Mouse (Mus musculus): ENCODE results near the gene Fgfr2.

Gene Fgfr2

DNA sequence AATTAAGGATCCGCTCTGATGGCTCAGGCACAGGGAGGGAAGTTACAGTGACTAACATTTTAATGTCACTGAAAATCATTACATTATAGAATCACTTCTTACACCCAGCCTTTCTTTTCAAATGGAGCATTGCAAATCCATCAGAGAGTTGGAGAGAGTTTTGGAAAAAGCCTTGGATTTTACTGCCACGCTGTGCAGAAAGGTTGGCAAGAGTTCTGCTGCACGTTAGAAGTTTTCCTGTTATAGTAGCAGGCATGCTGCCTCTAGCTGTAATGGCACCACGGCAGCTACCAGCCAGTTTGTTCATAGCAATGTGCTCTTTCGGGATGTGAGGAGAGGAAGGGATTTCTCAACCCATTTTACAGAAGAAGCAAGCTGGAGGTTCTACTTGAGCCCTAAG lies 948.4 kb downstream of the Fgfr2 start:
- DNase-seq (ENCODE audit: low spot score in 2 of 2), result no peak

DNA sequence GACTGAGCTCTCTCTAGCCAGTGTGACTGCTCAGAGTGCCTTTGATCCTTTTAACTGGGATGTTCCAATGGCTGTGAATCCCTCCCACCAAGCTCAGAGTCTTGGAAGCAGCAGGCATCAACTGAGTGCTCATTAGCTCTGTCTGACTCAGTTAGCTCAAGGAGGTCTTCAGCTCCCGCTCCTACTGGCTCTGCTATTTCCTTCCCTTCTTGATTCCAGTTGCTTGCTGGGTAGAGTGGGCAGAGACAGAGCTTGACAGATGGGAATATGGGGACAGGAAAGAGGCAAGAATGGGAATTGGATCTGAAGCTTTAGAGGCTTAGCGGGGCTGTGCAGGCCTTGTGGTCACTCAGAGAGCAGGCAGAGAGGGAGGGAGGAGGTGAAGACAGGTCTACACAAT lies 948.9 kb downstream of the Fgfr2 start:
- DNase-seq (ENCODE audit: low spot score in 2 of 2), result no peak

- DNase-seq (ENCODE audit: low spot score in 2 of 2), result no peak
These were observed 950.9 kb downstream of the Fgfr2 start for GRCm38 (mm10) chr7:132172220-132172619.

DNA sequence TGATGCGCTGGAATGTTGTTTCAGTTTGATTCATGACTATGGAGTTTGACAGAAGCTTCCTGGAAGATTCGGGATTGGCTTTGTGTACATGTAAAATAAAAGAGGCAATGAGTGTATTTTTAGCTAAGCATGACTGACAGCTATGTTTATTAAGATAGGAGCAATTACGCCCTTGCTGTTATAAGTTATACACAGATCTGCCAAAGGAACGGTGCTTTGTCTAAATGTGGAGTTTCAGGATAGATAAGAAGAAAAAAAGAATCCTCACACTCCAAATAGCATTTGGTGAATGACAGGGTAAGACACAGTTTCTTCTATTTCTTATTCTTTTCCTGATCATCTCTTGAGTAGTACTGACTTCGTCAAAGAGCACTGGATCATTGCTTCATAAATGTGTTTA lies 951.4 kb downstream of the Fgfr2 start:
- no peak for DNase-seq (ENCODE audit: low spot score in 2 of 2)

DNA sequence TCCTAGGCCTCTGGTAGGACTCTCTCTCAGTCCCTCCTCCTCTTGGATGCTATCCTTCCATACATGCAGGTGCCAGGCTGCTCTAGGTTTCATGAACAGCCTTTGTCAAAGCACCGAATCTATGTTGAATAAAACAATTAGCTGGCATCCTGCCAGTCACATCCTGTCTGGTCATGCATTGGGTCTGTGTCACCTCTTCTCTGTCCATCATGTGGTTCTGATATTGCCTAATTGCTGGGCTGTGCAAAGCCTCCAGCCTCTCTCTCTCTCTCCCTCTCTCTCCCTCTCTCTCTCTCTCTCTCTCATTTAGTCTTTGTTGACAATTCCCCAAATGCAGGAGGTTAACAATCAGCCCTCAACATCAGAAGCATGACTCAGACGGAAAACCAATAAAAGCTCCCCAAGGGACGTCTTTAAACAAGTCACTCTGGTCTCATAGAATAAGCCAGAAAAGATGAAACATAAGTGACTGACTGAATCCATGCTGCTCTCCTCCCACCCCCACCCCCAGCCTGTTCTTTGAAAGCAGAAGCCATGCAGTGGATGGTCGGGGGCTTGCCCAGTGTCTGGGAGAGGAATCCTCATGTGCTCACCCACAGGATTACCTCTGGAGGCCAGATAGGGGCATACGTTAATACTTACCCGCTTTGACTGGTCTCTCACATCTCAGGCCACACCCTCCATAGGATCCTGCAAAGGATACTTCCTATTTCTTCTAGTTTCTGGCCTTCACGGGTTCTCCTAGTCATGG lies 953.6 kb downstream of the Fgfr2 start:
- no peak for DNase-seq (ENCODE audit: low spot score in 2 of 2)

DNA sequence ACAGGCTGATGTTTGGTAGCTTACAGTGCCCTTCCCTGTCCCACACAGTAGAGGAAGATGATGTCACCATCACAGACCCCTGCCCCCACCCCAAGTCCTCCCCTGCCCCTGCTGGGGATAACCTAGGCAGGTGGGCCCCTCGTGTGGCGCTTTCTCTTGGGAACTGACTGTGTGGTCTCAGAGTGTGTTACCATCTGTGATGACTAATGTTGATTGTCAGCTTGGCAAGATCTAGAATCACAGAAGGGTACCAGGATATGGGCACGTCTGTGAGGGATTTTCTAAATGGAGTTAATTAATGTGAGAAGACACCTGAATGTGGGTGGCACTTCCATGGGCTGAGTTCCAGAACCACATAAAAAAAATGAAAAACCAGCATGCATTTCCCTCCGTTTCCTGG lies 955.9 kb downstream of the Fgfr2 start:
- DNase-seq (ENCODE audit: low spot score in 2 of 2), result no peak

DNA sequence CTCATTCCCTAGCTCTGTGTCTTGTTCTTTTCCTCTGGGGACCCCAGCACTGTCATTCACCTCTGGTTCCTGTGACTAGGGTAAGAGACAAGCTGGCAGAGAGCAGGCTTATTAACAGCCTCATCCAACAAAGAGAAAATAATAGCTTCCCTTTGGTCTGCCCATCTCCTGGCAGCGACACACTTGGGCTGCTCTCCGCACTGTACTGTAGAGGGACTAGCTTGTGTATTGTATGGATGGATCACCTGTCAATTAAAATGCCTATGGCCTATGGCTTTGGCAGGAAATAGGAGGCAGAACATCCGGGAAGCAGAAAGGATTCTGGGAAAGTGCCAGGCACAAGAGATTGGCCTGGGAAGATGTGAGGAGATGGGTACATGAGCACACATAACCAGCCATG lies 960.9 kb downstream of the Fgfr2 start:
- DNase-seq (ENCODE audit: low spot score in 2 of 2), result no peak

DNA sequence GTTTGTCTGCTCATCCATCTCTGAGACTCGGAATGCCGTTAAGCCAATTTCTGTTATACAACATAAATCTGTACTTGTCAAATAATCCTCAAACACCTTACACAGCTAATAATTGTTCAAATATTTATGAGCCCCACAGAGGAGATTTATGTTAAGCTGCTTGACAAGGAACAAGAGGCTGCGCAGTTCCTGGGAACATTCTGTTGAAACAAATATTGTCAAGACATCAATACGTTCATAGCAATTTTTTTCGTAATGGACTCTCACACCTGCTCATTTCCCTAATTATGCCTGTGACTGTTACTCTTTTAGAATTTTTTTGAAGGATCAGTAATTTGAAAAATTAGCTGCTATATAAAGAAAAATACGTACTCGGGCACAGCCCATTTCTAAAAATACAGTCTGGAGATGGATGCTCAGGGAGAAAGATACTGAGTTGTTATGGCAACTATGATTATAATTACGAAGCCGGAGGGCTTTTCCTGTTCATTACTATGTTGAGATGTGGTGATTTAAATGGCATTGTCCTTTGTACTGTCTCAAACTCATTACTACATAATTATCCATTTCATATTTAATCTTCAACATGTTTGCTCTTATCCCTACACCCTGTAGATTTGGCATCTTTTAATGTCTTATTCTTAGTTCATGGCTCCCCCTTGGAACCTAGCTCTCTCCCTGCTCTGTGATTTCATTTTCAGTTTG lies 964.7 kb downstream of the Fgfr2 start:
- DNase-seq (ENCODE audit: low spot score in 2 of 2), result no peak

DNA sequence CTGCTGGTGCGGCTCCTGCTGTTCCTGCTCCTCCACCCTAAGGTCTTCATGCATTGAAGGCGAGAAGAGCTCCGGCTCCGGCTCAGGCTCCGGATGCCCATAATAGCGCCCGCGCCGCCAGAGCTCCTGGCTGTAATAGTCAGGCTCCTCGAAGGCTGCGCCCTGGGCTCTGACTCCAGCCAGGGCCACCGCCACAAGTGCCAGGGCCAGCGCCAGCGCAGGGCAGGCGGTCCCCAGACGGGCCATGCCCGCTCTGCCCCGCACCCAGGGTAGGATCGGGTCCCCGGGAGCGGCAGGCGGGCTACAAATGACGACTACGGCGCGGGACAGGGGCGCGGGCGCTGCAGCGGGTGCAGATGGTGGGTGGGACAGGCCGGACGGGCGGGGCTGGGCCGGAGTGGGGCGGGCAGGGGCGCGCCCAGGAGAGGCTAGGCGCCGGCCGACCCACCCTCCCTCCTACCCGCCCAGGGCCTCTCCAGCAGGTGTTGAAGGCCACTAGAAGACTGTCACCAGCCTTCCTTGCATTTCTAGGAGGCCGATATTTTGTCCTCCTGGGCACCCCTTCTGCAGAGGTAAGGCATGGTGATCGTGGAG lies 968.7 kb downstream of the Fgfr2 start, which contains the start of gene Cpxm2:
Gene Cpxm2, minus strand, starts transcription at position 372 of the 594 bp plus-strand sequence.
- no peak for DNase-seq (ENCODE audit: low spot score in 2 of 2)

DNA sequence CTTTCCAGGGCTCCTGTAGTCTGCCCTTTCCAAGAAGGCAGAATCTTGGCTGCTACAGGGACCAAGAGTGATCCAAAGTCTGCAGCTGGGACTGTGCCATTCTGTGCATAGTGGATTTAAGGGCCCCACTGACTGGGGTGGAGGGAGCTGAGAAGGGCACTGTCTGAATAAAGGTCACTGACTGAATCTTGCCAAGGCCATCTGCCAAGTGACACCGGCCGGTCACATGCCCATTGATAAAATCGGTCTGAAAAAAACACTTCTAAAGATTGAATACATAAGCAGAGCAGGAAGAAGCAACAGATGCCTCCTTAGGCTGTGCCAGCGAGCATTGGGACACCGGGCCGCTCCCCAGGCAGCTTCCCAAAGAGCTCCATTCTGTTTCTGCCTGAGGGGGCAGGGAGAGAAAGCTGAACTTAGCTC lies 969.4 kb downstream of the Fgfr2 start:
- DNase-seq (ENCODE audit: low spot score in 2 of 2), result no peak

- no peak for DNase-seq (ENCODE audit: low spot score in 2 of 2)
These were observed 977.8 kb downstream of the Fgfr2 start for GRCm38 (mm10) chr7:132145227-132145800.

DNA sequence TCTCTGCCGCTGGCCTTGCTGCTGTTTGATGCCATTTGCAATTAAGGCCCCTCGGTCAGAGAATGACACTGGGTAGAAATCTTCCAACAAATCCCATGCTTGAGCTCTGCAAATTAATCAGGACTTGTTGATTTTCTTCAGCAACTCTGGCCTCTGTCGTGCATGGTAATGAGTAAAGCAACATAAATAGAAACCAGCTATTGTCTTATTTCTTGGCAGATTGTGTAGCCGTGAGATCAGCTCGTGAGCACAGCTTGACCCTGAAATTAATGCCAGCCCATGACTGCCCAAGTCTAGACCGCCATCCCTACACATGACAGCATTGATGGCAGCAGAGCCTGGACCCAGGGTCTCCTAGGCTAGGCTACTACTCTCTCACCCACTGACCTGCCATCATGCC lies 994.5 kb downstream of the Fgfr2 start:
- DNase-seq (ENCODE audit: low spot score in 2 of 2), result no peak

DNA sequence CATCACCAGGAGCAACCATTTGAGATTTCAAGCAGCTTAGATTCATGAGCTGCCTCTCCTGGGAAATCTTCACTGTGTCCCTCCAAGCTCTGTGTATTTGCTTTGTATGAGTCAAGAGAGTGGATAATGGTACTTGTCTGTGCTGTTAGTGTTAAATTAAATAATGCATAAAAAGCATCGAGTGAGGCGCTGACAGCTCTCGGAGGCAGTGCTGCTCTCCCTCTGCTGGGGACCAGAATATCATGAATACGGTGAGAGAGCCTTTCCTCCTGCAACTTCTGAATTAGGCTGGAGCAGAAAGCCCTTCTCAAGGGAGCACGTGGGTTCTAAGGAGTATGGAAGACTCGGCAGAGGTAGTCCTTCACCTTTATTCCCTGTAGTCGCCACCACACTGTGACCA lies 998.2 kb downstream of the Fgfr2 start:
- DNase-seq (ENCODE audit: low spot score in 2 of 2), result no peak

GRCm38 (mm10) chr7:132123211-132123610 lies 999.9 kb downstream of the Fgfr2 start:
- no peak for DNase-seq (ENCODE audit: low spot score in 2 of 2)

DNA sequence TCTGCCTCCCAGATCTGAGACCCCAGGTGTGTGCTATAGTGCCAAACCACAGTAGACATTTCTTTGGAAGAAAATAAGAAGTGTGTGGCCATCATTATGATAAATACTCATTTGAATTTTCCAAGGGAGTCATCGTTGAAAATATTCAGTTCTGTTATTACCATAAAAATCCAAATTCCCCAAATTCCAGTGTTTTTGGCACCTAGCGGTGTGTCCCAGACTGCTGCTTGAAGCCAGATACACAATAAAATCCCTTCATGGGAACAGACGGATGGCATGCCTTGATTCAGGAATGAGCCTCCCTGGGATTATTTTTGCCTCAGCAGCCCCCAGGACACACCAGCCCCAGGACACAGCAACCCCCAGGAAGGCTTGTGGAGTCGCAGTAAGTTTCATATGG lies 1003.3 kb downstream of the Fgfr2 start:
- DNase-seq (ENCODE audit: low spot score in 2 of 2), result no peak

DNA sequence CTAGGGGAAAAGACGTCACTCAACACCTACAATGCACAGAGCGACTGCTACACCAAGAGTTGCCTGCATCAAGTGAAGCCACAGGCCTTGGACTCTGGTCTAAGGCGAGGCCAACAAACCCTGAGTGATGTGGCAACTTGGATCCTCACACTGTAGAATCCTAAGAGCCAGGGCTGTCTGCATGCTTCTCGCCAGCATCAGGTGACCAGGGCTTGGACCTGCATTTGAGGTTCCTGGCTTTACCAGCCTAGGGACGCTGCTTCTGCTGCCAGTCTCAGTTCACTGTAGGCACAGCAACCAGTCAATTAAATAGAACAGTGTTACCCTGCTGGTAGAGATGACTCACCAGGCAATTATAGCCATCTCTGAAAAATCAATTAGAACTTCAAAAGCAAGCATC lies 1011.4 kb downstream of the Fgfr2 start:
- no peak for DNase-seq (ENCODE audit: low spot score in 2 of 2)

DNA sequence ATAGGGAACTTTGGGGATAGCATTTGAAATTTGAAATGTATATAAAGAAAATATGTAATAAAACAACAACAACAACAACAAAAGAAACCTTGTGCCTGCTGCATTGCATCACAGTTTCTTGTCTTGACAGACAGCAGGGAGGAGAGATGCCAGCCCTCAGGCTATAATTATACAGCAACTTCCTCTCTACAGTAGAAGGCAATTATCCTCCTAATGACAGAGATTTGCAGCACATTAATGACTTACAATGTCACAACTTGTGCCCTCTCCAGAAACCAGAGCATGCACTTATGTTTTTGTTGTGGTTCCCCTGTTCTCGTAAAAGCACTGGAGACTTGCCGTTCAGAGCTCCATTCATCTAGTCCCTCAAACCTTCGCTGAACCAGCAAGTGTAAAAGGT lies 1012.8 kb downstream of the Fgfr2 start:
- no peak for DNase-seq (ENCODE audit: low spot score in 2 of 2)

- peak in 1 of 2 experiments; percentile 25 for DNase-seq (ENCODE audit: low spot score in 2 of 2)
These were observed 1016.3 kb downstream of the Fgfr2 start for GRCm38 (mm10) chr7:132106891-132107290.

GRCm38 (mm10) chr7:132105326-132105725 lies 1017.8 kb downstream of the Fgfr2 start:
- no peak for DNase-seq (ENCODE audit: low spot score in 2 of 2)

GRCm38 (mm10) chr7:132098441-132098840 lies 1024.7 kb downstream of the Fgfr2 start:
- no peak for DNase-seq (ENCODE audit: low spot score in 2 of 2)

DNA sequence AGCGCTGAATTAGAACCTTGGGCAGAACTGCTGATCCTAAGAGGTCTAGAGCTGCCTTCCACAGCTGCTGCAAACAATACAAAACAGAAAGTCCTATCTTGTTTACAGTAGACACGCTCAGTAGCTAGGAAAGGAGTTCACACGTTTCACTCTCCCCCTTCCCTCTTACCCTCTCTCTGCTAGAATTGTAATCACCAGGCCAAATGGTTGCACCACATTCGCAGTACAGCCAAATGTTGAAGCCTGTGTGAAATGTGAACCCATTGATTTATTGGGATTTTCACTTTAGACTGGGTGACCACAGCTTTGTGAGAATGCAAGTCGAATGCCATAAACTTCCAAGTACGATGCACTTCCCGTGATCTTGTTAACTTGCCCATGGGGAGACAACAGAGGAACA lies 1028.5 kb downstream of the Fgfr2 start:
- no peak for DNase-seq (ENCODE audit: low spot score in 2 of 2)

DNA sequence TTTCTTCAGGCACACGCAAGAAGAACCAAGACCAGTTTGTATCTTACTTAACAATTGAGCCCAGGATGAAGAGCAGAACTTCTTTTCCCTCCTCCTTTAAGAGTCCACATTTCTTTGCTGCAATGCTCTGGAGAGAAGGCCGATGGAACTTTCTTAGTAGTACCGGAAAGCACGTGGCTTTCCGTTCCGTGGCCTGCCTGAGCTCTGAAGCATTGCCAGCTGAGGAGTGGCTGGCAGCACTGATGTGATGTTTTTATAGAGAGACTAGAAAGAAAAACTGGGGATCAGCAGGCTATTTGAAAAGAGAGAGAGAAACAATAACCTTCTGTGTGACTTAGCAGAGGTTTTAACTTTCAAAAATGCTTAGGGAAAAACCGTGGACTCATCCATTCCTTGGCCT lies 1031.6 kb downstream of the Fgfr2 start:
- no peak for DNase-seq (ENCODE audit: low spot score in 2 of 2)

GRCm38 (mm10) chr7:132088606-132089005 lies 1034.5 kb downstream of the Fgfr2 start:
- DNase-seq (ENCODE audit: low spot score in 2 of 2), result no peak
